Mouse (Mus musculus) olfactory bulb, adult 2 months (tissue): Measurements from ENCODE around the gene Cep41.

Source experiments
- CTCF ChIP-seq: fragments of 200-500 bp; IDR thresholded peaks from 2 replicates; pipeline ENCODE4 v1.5.1; 2012; ENCODE audit warnings: low read depth, mild to moderate bottlenecking, low read length, moderate library complexity; ENCODE audit not compliant: insufficient read depth
- POLR2A ChIP-seq: fragments of 200-500 bp; IDR thresholded peaks from 2 replicates; pipeline ENCODE4 v1.6.1; 2012; ENCODE audit warnings: mild to moderate bottlenecking, low read depth, low read length, moderate library complexity; ENCODE audit not compliant: insufficient read depth

- TF ChIP-seq POLR2A: no peak
- TF ChIP-seq CTCF: no peak
These were observed 21.4 kb upstream of the Cep41 start for GRCm38 (mm10) chr6:30714891-30715471.
